ENCODE assay signal across 8 mouse cellular contexts in genomic region chr2:166691602-166692509, GRCm38 (mm10). TPM values are rescaled to one million over a fixed set of nuclear protein-coding genes. Genes with fewer than 3 reads are reported as not detected.
DNase-seq lines count a peak whose midpoint lies in the region; ATAC-seq lines count a peak whose summit lies in the region.

No protein-coding gene starts in this region.

- DNase-seq in R1 (ENCODE audit: low read depth, low spot score): peak; percentile 37
- peak; percentile 65 for DNase-seq in cerebellum, adult 9-11 months
- DNase-seq in gastrocnemius, adult 8-10 months (ENCODE audit: low spot score in 2 of 2): peak; percentile 34 to 61
- DNase-seq in left cerebral cortex, postnatal 10 days (ENCODE audit: extremely low spot score in 1 of 2, low spot score in 2 of 2): peak; percentile 63 to 85
- peak; percentile 52 for DNase-seq in right cerebral cortex, postnatal 25 days
- no peak for DNase-seq in adrenal gland, postnatal 14 days
- DNase-seq in kidney, adult 8-10 months: no peak

- ATAC-seq in CD4-positive, CD25-positive, alpha-beta regulatory T cell, adult 4 months: no peak

- intact Hi-C loops in left cerebral cortex, postnatal 10 days (cut with DNase I): no loop called here

RNA-seq across cellular contexts. Expression of gene Prex1, which starts 21.8 kb away (rescaled TPM):
- 1 to 10 TPM; 3.2 to 3.8 (median 3.4) TPM for total RNA-seq in gastrocnemius, adult 8-10 months (2022)
- total RNA-seq in left cerebral cortex, postnatal 10 days (2021): 100 to 1,000 TPM in 1 of 2 experiments, 10 to 100 TPM in 1; 90.8 to 102 TPM
- total RNA-seq in adrenal gland, postnatal 14 days (2021): 13.6 and 18.6 TPM in 2 replicates
- 10 to 100 TPM; 25.0 to 25.2 TPM for polyA plus RNA-seq in CD4-positive, CD25-positive, alpha-beta regulatory T cell, adult 4 months (2017; shearing (Covaris generic))

Comparison
In these comparisons a context has a peak if more than half of its experiments do, and no peak if none do; other contexts are left out.
1. DNase-seq: peak in R1 (single experiment), cerebellum, adult 9-11 months (single experiment), gastrocnemius, adult 8-10 months (2 of 2), left cerebral cortex, postnatal 10 days (2 of 2) and right cerebral cortex, postnatal 25 days (single experiment); none in adrenal gland, postnatal 14 days (single experiment) and kidney, adult 8-10 months (0 of 2).